Mouse (Mus musculus) heart, postnatal 0 days (tissue): ENCODE data around the gene Flii. TPM values are rescaled to one million over a fixed set of nuclear protein-coding genes. Genes with fewer than 3 reads are reported as not detected.

ENCODE experiments used
- ATAC-seq: fragments of 200-750 bp; cut with Nextera tagmentation; 2 replicates; pipeline ENCODE4 v1.8.0; 2017; ENCODE audit warnings: low read depth, moderate number of reproducible peaks, moderate library complexity; ENCODE audit not compliant: insufficient read depth
- DNase-seq: peaks from one replicate; pipeline ENCODE4 v3.0.0-alpha.2; 2016; ENCODE audit warnings: low spot score
- H3K27ac ChIP-seq: fragments of 300-500 bp; sonication (generic); 2 replicates; pipeline ENCODE4 v1.5.1; 2014; ENCODE audit warnings: low read depth, mild to moderate bottlenecking
- H3K27me3 ChIP-seq: fragments of 300-500 bp; sonication (generic); 2 replicates; pipeline ENCODE4 v1.6.1; 2014; ENCODE audit warnings: low read length, mixed read lengths; ENCODE audit not compliant: control insufficient read depth, insufficient read depth
- H3K36me3 ChIP-seq: fragments of 300-500 bp; sonication (generic); replicated peaks from 2 replicates; pipeline ENCODE4 v1.6.1; 2014; ENCODE audit warnings: low read length, mixed read lengths; ENCODE audit not compliant: control insufficient read depth, insufficient read depth
- H3K4me1 ChIP-seq: fragments of 300-500 bp; sonication (generic); 2 replicates; pipeline ENCODE4 v1.6.1; 2014; ENCODE audit warnings: antibody characterized with exemption; ENCODE audit not compliant: control insufficient read depth, insufficient read depth
- H3K4me2 ChIP-seq: fragments of 300-500 bp; sonication (generic); 2 replicates; pipeline ENCODE4 v1.6.1; 2014; ENCODE audit warnings: low read depth, mild to moderate bottlenecking, low read length, moderate library complexity
- H3K4me3 ChIP-seq: fragments of 300-500 bp; sonication (generic); 2 replicates; pipeline ENCODE4 v1.5.1; 2014; ENCODE audit warnings: low read depth, low read length
- H3K9ac ChIP-seq: fragments of 300-500 bp; sonication (generic); replicated peaks from 2 replicates; pipeline ENCODE4 v1.6.1; 2014; ENCODE audit warnings: low read depth, low read length, mixed read lengths
- H3K9me3 ChIP-seq: fragments of 300-500 bp; sonication (generic); replicated peaks from 2 replicates; pipeline ENCODE4 v1.6.1; 2016; ENCODE audit warnings: low read length; ENCODE audit not compliant: control insufficient read depth
- CTCF ChIP-seq: IDR thresholded peaks from 2 replicates; pipeline ENCODE4 v1.5.1; 2016; ENCODE audit warnings: antibody characterized with exemption, control low read depth, low read depth
- EP300 ChIP-seq: IDR thresholded peaks from 2 replicates; pipeline ENCODE4 v1.6.1; 2016; ENCODE audit warnings: antibody characterized with exemption, low read depth
- WGBS: fragments of 180-500 bp; shearing (Covaris S2); extraction: QIAGEN DNeasy Blood & Tissue Kit; methylation state at CpG from one replicate; pipeline ENCODE4 v1.1.7; 2014; 5-methylcytosine and 5-hydroxymethylcytosine counted together
- polyA plus RNA-seq: library from polyadenylated mRNA; unstranded; fragments of >200 nt; fragmentation: Nextera tagmentation; extraction: Ambion mirVana; gene quantifications from 2 replicates; pipeline ENCODE4 v1.2.1, GENCODE M21; 2015
- total RNA-seq: library from RNA; depleted of rRNA; stranded (reverse); fragments of >200 nt; gene quantifications from 2 replicates; pipeline ENCODE4 v1.2.3, GENCODE M21; 2014; ENCODE audit warnings: low replicate concordance

Gene Flii
- total and polyA plus RNA-seq, 2 experiments from 2014 or later, result 55.3 to 82.2 TPM

- 76% methylated on average over 9 of the region's 9 CpGs for WGBS
- Histone ChIP-seq H3K4me1 (peaks cover 22% of the 10 kb centered on the region), H3K27ac (no peak overlapping the region), H3K4me3 (no peak overlapping the region), H3K9me3 (no peaks in the 10 kb centered on the region), H3K9ac (no peak overlapping the region), H3K27me3 (no peaks in the 10 kb centered on the region), H3K4me2 (no peak overlapping the region), H3K36me3 (peaks cover 23% of the 10 kb centered on the region)
- no peak for DNase-seq
- ATAC-seq, result no peak
- TF ChIP-seq EP300 (no peak), CTCF (no peak)
These were observed 3.1 kb upstream of the Flii start for GRCm38 (mm10) chr11:60730169-60730568.

- H3K9me3 ChIP-seq, result no peaks in the 10 kb centered on the region
- no peaks in the 10 kb centered on the region for H3K27me3 ChIP-seq
- H3K9ac ChIP-seq, result 0 out of 2 replicates have a peak overlapping the region, but pooled peaks have one; percentile 91
- H3K4me1 ChIP-seq, result peaks cover 22% of the 10 kb centered on the region
- no peak for TF ChIP-seq EP300
- TF ChIP-seq CTCF, result no peak
- peak overlapping the region; percentile 89 for H3K4me3 ChIP-seq
- H3K27ac ChIP-seq, result peak overlapping the region; percentile 91
- peaks cover 32% of the 10 kb centered on the region for H3K36me3 ChIP-seq
- WGBS, result 66% methylated on average over 6 of the region's 6 CpGs
- H3K4me2 ChIP-seq, result peak overlapping the region; percentile 61
- no peak for DNase-seq
- ATAC-seq, result no peak
These were observed 2.2 kb upstream of the Flii start for GRCm38 (mm10) chr11:60729217-60729641.

GRCm38 (mm10) chr11:60728260-60728761, 1.2 kb upstream of the Flii start, which contains the start of gene Mief2:
Mief2 (plus strand) TSS chr11:60728398.
- peak within 1 kb of the TSS; percentile 91 for H3K9ac ChIP-seq
- TF ChIP-seq EP300 (no peak), CTCF (no peak; the same call in 1 of the 2 replicates)
- peaks cover 22% of the 10 kb centered on the region for H3K4me1 ChIP-seq
- under 1% methylated on average over 44 of the region's 44 CpGs for WGBS
- peaks cover 41% of the 10 kb centered on the region for H3K36me3 ChIP-seq
- H3K27ac ChIP-seq, result peak within 1 kb of the TSS; percentile 91
- DNase-seq (peak; percentile 97), ATAC-seq (peak; percentile 89)
- peak within 1 kb of the TSS; percentile 61 for H3K4me2 ChIP-seq
- H3K4me3 ChIP-seq, result peak within 1 kb of the TSS; percentile 89
- H3K9me3 ChIP-seq, result no peaks in the 10 kb centered on the region
- H3K27me3 ChIP-seq, result no peaks in the 10 kb centered on the region

- H3K27ac ChIP-seq, result peak overlapping the region; percentile 91
- peak overlapping the region; percentile 89 for H3K4me3 ChIP-seq
- peak; percentile 7; the same call in 1 of the 2 replicates for ATAC-seq
- no peaks in the 10 kb centered on the region for H3K27me3 ChIP-seq
- peak overlapping the region; percentile 61 for H3K4me2 ChIP-seq
- peak overlapping the region; percentile 91 for H3K9ac ChIP-seq
- no peak for DNase-seq
- TF ChIP-seq EP300 (no peak), CTCF (no peak)
- peaks cover 22% of the 10 kb centered on the region for H3K4me1 ChIP-seq
- no peaks in the 10 kb centered on the region for H3K9me3 ChIP-seq
- 4% methylated on average over 12 of the region's 12 CpGs for WGBS
- peaks cover 45% of the 10 kb centered on the region for H3K36me3 ChIP-seq
These were observed 503 bp upstream of the Flii start for GRCm38 (mm10) chr11:60727392-60728140.

- peak; percentile 28; the same call in 1 of the 2 replicates for ATAC-seq
- Histone ChIP-seq H3K4me2 (no peak overlapping the region), H3K27me3 (no peaks in the 10 kb centered on the region), H3K36me3 (peaks cover 97% of the 10 kb centered on the region), H3K4me3 (no peak overlapping the region), H3K4me1 (no peaks in the 10 kb centered on the region), H3K27ac (peak overlapping the region; percentile 36; the same call in 1 of the 2 replicates), H3K9me3 (no peaks in the 10 kb centered on the region), H3K9ac (no peak overlapping the region)
- WGBS, result 26% methylated on average over 5 of the region's 5 CpGs
- TF ChIP-seq EP300 (no peak), CTCF (no peak)
- DNase-seq, result no peak
These were observed 7.8 kb downstream of the Flii start for GRCm38 (mm10) chr11:60719263-60719662.
